Mouse (Mus musculus) thymus, adult 2 months (tissue): ENCODE results near the gene Slc39a10. TPM values are rescaled to one million over a fixed set of nuclear protein-coding genes. Genes with fewer than 3 reads are reported as not detected.
"Not testable (repeated sequence)": the region's sequence is repeated elsewhere in the genome, so short reads cannot be mapped to it uniquely, and the experiment has no call there.

Experiments used
- DNase-seq: peaks from one replicate; pipeline ENCODE4 v3.0.0; 2021
- H3K27ac ChIP-seq: fragments of 200-500 bp; 2 replicates; pipeline ENCODE4 v1.5.1; 2012; ENCODE audit warnings: low read length, control low read depth; ENCODE audit not compliant: control insufficient read depth, insufficient read depth
- H3K27me3 ChIP-seq: fragments of 200-500 bp; 2 replicates; pipeline ENCODE4 v1.6.1; 2012; ENCODE audit warnings: mild to moderate bottlenecking, low read length, moderate library complexity, mixed read lengths; ENCODE audit not compliant: control insufficient read depth, insufficient read depth
- H3K36me3 ChIP-seq: fragments of 200-500 bp; 2 replicates; pipeline ENCODE4 v1.6.1; 2012; ENCODE audit warnings: mild to moderate bottlenecking, low read length, moderate library complexity; ENCODE audit not compliant: control insufficient read depth, insufficient read depth
- H3K4me1 ChIP-seq: fragments of 200-500 bp; replicated peaks from 2 replicates; pipeline ENCODE4 v1.6.1; 2012; ENCODE audit warnings: low read length; ENCODE audit not compliant: control insufficient read depth, insufficient read depth
- H3K4me3 ChIP-seq: fragments of 200-500 bp; 2 replicates; pipeline ENCODE4 v1.5.1; 2012; ENCODE audit warnings: mild to moderate bottlenecking, low read length, control low read depth, moderate library complexity; ENCODE audit not compliant: control insufficient read depth, insufficient read depth
- CTCF ChIP-seq: fragments of 200-500 bp; IDR thresholded peaks from 2 replicates; pipeline ENCODE4 v1.5.1; 2012; ENCODE audit warnings: mild to moderate bottlenecking, control low read depth, low read length, moderate library complexity, borderline replicate concordance; ENCODE audit not compliant: control insufficient read depth, poor library complexity, insufficient read depth; ENCODE audit errors: extremely low read depth
- POLR2A ChIP-seq: fragments of 200-500 bp; IDR thresholded peaks from 2 replicates; pipeline ENCODE4 v1.6.1; 2012; ENCODE audit warnings: mild to moderate bottlenecking, low read length, control low read depth, moderate library complexity; ENCODE audit not compliant: control insufficient read depth, poor library complexity, insufficient read depth; ENCODE audit errors: extremely low read depth
- WGBS: fragments of 180-500 bp; shearing (Covaris S2); methylation state at CpG from one replicate; pipeline ENCODE4 v1.1.7; 2018; 5-methylcytosine and 5-hydroxymethylcytosine counted together
- polyA plus RNA-seq: library from polyadenylated mRNA; depleted of rRNA; stranded (reverse); fragments of >200 nt; gene quantifications from 2 replicates; pipeline ENCODE4 v1.2.3, GENCODE M21; 2012

Slc39a10 gene
- polyA plus RNA-seq, 1 experiment, result 9.1 TPM

DNA sequence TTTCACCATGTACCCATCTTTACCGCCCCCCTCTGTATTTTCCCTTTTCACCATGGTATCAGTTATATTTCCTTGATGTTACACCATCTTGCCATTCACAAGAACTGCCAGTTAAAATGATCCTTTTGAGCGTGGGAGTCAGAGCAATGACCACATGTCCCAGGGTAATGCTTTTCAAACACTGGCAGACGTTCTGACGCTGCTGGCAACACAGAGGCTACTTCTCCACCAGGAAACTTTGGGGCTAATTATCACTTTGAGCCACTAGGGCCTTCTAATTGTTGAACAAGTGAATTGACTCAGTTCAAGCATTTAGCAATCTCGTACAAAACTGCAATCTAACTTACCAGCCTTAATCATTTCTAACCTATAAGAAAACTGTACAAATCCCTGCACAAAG lies 47.4 kb downstream of the Slc39a10 start:
- no peak overlapping the region for H3K4me3 ChIP-seq
- TF ChIP-seq CTCF (no peak), POLR2A (no peak)
- DNase-seq, result no peak
- H3K27ac ChIP-seq, result no peak overlapping the region
- H3K27me3 ChIP-seq, result no peaks in the 10 kb centered on the region
- WGBS, result 92% methylated on average over 5 of the region's 5 CpGs
- H3K4me1 ChIP-seq, result no peaks in the 10 kb centered on the region
- H3K36me3 ChIP-seq, result no peaks in the 10 kb centered on the region

DNA sequence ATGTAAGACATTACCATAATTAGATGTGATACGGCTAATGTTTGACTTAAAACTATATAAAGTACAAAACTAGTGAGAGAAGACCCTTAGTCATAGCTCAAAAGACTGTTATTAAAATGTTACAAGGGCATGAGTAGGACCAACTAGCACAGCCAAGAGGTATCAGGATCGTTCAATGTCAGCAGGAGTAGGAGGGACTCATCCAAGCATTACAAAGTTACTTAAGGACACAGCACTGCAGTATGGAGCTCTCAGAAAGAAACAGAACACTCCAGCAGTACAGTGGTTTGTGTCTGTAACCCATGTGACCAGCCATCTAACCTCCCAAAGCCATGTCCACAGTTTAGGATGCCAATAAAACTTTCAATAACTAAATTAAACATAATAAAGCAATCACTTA lies 48.4 kb downstream of the Slc39a10 start:
- no peak for DNase-seq
- Histone ChIP-seq H3K36me3 (no peaks in the 10 kb centered on the region), H3K27ac (no peak overlapping the region), H3K4me1 (no peaks in the 10 kb centered on the region), H3K27me3 (no peaks in the 10 kb centered on the region), H3K4me3 (no peak overlapping the region)
- TF ChIP-seq CTCF, result no peak
- TF ChIP-seq POLR2A, result no peak
- 97% methylated on average over 2 of the region's 2 CpGs for WGBS

DNA sequence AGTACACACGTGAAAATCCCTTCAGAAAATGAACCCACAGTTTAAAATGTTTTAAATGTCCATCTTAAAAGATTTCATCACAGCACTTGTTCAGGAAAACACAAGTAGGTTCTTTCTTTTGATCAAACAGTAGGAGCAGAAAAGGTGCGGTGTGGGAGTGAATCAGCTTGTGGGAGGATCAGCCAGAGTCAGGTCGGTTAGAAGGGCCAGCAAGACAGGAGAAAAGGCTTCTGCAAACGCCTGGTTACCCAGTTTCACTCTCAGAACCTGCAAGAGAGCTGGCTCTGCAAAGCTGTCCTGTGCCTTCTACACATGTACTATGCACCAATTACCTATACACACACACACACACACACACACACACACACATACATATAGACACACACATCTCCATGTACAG lies 49.2 kb downstream of the Slc39a10 start:
- Histone ChIP-seq H3K4me1 (no peaks in the 10 kb centered on the region), H3K4me3 (no peak overlapping the region), H3K27ac (no peak overlapping the region), H3K36me3 (no peaks in the 10 kb centered on the region), H3K27me3 (no peaks in the 10 kb centered on the region)
- TF ChIP-seq POLR2A, result no peak
- TF ChIP-seq CTCF, result no peak
- no peak for DNase-seq
- 69% methylated on average over 4 of the region's 4 CpGs for WGBS

DNA sequence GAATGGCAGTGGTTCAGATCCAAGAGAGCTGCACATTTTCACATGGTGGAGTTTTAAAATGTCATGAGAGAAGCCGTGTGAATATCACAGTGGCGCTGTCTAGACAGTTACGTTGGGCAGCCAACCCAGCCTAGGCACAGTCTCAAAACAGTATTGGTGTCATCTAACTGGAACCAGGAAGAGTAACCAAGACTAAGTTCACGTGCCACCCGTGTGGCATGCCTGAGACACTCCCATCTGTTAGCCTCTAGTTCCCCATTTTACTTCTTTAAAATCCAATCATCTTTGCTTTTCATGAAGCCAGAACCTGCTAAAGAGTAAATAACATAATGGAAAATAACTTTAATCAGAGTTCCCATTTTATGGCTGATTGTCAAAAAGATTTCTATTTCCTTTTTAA lies 60.7 kb downstream of the Slc39a10 start:
- DNase-seq, result no peak
- Histone ChIP-seq H3K27me3 (no peaks in the 10 kb centered on the region), H3K4me1 (no peaks in the 10 kb centered on the region), H3K36me3 (peaks cover 12% of the 10 kb centered on the region), H3K27ac (no peak overlapping the region), H3K4me3 (no peak overlapping the region)
- WGBS, result 76% methylated on average over 5 of the region's 5 CpGs
- TF ChIP-seq POLR2A, result no peak
- TF ChIP-seq CTCF, result no peak

GRCm38 (mm10) chr1:46830066-46830843 lies 62.4 kb downstream of the Slc39a10 start:
- 87% methylated on average over 2 of the region's 2 CpGs for WGBS
- TF ChIP-seq CTCF (no peak), POLR2A (no peak)
- Histone ChIP-seq H3K27me3 (no peaks in the 10 kb centered on the region), H3K4me3 (no peak overlapping the region), H3K4me1 (no peaks in the 10 kb centered on the region), H3K27ac (no peak overlapping the region), H3K36me3 (peaks cover 5% of the 10 kb centered on the region)
- DNase-seq, result no peak

- no peaks in the 10 kb centered on the region for H3K27me3 ChIP-seq
- peaks cover 5% of the 10 kb centered on the region; the same call in 1 of the 2 replicates for H3K36me3 ChIP-seq
- 87% methylated on average over 4 of the region's 4 CpGs for WGBS
- H3K27ac ChIP-seq, result no peak overlapping the region
- DNase-seq, result no peak
- TF ChIP-seq POLR2A (no peak), CTCF (no peak)
- no peaks in the 10 kb centered on the region for H3K4me1 ChIP-seq
- H3K4me3 ChIP-seq, result no peak overlapping the region
Measured at GRCm38 (mm10) chr1:46822256-46822972, 70.2 kb downstream of the Slc39a10 start.

DNA sequence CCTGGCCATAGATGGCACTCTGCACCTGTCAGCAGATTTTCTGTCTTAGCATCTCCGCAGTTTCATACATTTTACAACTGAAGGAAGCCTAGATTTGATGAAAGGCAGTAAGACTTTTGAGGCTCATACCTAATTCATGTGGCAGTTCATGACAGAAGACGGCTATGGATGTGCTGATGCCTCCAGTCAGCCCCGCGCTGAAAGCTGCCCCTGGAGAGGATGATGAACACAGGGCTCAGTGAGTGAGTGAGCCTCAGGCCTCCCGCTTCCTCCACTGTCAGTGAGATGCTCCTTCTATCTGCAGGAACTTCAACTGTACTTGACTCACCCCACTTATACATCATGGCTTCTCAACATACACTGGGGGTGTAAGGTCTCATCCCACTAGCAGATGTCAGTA lies 74.7 kb downstream of the Slc39a10 start:
- Histone ChIP-seq H3K4me3 (no peak overlapping the region), H3K4me1 (no peaks in the 10 kb centered on the region), H3K36me3 (peaks cover 5% of the 10 kb centered on the region; the same call in 1 of the 2 replicates), H3K27ac (no peak overlapping the region), H3K27me3 (no peaks in the 10 kb centered on the region)
- TF ChIP-seq POLR2A (no peak), CTCF (no peak)
- 99% methylated on average over 5 of the region's 5 CpGs for WGBS
- no peak for DNase-seq

DNA sequence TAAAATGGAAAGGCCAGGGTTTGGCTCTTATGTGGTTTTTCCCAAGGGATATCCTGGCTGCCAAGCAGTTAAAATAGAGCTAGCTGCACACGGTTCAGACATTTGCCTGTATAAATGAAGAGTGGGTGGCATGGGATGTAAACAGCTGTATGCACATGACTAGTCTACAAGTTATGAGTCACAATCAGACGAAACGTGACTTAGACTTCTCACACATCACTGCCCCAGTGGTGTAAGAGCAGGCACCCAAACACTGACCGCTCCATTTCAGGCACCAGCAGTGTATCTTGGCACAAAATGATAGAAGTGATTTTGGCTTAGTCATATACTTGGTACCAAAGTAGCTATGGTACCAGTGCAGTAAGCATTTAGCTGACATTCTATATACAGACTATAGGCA lies 84.0 kb downstream of the Slc39a10 start:
- 95% methylated on average over 4 of the region's 4 CpGs for WGBS
- H3K36me3 ChIP-seq, DNase-seq, H3K4me1 ChIP-seq, H3K4me3 ChIP-seq, H3K27me3 ChIP-seq, H3K27ac ChIP-seq: not testable (repeated sequence)
